Mouse (Mus musculus): ENCODE measurements around the gene Ezh2.
A peak's percentile ranks its signal among the peaks of the same experiment; 100 is the strongest.
"Not testable (repeated sequence)": the region's sequence is repeated elsewhere in the genome, so short reads cannot be mapped to it uniquely, and the experiment has no call there.

Ezh2 gene

DNA sequence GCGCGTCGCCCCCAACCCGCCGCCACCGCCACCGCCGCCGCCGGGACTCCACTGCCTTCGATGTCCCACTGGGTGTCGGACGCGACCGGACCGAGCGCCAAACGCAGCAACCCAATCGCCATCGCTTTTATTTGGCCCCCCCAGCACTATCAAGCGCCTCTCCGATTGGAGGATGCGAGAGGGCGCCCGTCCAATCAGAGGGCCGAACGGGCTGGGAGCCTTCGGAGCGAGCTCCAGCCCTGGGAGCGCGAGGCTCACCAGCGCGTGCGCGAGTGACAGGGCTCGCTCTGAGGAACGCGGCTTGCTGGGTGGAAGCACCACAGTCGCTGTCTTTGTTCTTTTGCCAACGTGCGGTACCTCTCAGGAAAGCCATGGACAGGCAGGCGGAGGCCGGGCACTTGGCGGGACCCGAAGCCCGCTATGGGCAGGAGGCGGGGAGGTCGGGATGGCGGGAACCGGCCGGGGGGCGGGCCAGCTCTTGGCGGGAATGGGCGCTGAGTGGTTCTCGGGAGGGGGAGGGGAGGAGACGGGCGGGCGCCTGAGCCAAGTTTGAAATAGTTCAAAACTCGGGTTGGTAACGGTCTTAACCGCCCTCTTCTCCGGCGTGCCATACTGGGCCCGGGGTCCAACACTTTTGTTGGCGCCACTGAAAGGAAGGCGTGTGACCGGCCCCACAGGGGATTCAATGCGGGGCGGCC is at the start of gene Ezh2:
Gene Ezh2 (minus strand): TSS at position 416 of the 698 bp plus-strand sequence.
- DNase-seq = peak; percentile 96

GRCm38 (mm10) chr6:47636527-47637076 is 41.5 kb upstream of the Ezh2 start:
- DNase-seq = no peak

DNA sequence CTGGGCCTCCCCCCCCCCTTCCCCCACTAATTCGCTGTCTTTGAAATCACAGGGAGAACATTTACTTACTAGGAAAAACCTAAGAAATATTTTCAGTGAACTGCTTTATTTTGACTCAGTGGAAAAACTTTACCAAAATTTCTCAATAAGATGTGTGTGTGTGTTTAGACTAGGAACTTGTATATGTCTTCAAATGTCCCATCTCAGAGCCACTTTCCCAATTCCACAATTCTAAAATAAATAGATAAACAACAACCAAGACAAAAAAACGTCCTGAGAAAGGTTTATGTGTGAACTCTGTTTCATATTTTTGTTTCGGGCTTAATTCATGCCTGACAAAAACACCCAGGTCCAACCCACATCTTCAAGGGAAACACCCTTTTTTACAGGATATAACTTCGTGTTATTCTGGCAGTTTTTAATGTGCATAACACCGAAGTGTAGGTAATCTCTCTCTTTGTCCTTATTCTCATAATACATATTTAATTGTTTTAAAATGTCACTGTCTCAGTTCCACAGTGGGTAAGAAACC is 40.9 kb upstream of the Ezh2 start:
- DNase-seq = no peak

DNA sequence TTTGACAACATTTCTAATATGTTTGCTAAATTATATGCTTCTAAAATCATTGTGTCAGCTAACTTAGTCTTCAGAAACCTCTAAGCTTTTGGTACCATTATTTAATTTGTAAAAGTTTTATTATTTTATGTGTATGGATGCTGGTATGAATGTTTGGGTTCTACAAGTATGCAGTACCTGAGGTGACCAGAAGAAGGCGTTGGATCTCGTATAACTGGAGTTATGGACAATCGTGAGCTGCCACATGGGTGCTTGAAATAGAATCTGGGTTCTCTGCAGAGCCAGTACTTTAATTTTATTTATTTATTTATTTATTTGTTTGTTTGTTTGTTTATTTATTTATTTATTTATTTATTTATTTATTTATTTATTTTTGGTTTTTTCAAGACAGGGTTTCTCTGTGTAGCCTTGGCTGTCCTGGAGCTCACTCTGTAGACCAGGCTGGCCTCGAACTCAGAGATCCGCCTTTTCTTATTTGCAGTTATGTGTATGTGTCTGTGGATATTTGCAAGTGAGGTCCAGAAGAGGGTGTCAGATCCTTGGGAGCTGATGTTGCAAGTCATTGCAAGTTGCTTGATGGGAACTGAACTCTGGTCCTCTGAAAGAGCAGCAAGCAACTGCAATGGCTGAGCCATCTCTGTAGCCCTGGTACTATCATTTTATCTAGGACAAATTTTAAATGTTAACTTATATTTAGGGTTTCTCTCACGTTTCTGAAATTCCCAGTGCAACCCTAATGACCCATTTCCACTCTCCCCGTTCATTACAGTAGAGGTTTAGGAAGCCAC is 40.3 kb upstream of the Ezh2 start:
- no peak for DNase-seq

DNA sequence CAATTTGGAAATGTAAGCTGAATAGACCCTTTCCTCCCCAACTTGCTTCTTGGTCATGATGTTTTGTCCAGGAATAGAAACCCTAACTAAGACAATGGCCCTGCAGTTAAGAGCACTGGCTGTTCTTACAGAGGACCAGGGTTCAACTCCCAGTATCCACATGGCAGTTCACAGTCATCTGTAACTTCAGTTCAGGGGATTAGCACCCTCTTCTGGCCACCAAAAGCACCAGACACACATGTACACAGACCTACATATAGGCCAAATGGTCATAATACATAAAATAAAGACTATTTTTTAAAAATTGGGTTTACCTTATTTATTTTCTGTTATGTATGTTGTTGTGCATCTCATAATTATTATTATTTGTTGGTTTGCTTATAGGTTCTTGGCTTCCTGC is 38.3 kb upstream of the Ezh2 start:
- no peak for DNase-seq

- DNase-seq = not testable (repeated sequence)
Observed at GRCm38 (mm10) chr6:47630061-47630460, 34.9 kb upstream of the Ezh2 start.

- no peak for DNase-seq
Observed at GRCm38 (mm10) chr6:47627978-47628377, 32.8 kb upstream of the Ezh2 start.

DNA sequence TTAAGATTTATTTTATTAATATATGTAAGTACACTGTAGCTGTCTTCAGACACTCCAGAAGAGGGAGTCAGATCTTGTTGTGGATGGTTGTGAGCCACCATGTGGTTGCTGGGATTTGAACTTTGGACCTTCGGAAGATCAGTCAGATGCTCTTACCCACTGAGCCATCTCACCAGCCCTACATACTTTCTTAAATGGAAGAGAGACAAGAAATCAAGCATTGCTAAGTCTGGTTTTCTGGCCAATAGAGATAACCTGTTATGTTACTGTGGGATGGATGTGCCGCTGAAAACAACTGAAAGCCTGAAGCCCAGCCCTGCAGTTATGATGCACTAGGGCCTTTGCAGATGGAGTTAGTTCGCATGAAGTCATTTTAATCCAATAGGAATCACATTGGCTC is 31.8 kb upstream of the Ezh2 start:
- not testable (repeated sequence) for DNase-seq

GRCm38 (mm10) chr6:47621039-47621438 is 25.9 kb upstream of the Ezh2 start:
- no peak for DNase-seq

- DNase-seq = not testable (repeated sequence)
Observed at GRCm38 (mm10) chr6:47608306-47608705, 13.2 kb upstream of the Ezh2 start.

DNA sequence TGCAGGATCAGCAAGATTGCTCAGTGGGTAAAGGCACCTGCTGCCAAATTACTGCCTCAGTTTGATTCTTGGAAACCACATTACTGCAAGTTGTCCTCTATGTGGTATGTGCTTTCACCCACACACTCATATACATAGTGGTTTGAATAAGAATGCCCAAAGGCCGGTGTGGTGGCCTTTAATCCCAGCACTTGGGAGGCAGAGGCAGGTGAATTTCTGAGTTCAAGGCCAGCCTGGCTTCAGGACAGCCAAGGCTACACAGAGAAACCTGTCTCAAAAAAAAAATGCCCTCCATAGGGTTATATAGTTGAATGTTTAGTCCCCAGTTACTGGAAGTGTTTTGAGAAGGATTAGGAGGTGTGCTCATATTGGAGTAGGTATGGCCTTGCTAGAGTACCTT is 6.8 kb upstream of the Ezh2 start:
- DNase-seq = no peak

DNA sequence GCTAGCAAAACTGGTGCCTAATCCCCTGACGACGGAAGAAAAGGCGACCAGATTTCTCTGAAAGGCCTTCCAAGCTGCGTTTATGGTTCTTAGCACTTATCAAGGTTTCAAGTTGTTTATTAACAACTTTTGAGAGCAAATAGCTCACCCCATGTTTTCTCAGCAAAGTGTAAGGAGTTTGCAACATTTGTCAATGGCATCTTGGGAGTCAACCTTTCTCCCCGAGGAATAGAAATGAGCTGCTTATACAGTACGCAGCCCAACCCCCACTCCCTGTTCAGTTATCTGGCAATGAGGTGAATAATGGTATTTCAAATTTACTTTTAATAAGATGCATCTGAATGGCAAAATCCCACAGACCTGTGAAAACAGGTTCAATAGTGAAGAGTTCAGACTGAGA is 555 bp upstream of the Ezh2 start:
- peak in 1 of 2 experiments; percentile 2 for DNase-seq

DNA sequence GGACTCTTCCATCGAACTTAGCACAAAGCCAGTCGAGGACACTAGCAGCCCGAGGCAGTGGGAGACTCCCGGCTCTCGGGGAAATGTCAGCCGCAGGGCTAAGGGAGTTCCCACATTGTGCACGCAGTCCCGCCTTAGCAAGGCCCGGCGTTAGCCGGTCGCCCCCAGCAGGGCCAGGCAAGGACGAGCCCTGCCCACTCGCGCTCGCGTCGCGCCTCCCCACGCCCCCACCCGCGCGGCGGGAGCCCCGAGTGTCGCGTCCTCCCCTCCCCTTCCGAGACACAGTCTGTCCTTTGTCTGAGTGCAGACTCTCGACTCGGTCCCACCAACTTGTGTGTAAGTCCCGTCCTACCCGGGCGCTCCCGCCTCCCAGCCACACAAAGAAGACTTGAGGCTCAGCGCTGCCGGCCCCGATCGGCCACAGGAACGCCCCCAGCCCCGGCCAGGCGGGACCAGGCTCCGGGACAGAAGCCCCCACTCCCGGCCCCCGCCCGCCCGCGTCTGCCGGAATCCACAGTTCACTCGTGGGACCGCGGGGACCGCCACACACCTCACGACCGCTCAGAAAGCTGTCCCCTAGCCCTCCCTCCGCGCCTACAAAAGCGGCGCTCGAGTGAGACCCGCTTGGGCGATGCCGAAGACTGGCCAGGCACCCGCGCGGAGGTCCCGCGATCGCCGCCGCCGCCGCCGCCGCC is 853 bp downstream of the Ezh2 start:
- DNase-seq = peak; percentile 39 to 53

DNA sequence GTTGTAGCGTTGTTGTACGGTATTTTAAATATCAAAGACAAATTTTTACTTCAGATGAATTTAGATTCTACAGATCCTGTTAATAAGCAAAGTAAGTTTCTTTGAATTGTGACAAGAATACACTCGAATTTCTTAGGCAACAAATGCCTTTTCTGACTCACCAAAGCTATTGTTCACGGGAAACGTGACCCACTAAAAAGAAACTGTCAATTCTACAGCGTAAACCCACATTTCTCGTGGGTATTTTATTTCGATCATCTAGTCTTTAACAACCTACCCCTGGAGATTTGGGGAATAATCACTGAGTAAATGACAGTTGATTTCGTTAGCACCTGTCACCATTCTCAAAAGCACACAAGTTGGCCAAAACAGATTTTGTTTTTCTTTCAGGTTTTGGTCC is 1.6 kb downstream of the Ezh2 start:
- no peak for DNase-seq

DNA sequence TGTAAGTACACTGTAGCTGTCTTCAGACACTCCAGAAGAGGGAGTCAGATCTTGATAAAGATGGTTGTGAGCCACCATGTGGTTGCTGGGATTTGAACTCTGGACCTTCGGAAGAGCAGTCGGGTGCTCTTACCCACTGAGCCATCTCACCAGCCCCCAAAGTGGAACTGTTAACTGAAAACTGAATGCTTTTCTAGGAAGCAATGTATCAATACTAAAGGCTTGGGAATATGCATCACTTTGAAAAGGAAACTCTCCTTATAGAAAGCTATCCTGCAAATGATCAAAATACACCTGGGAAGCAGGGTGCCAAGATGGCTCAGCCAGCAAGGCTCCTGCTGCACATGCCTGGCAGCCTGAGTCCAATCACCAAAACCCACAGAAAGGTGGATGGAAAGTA is 7.8 kb downstream of the Ezh2 start:
- DNase-seq = not testable (repeated sequence)

DNA sequence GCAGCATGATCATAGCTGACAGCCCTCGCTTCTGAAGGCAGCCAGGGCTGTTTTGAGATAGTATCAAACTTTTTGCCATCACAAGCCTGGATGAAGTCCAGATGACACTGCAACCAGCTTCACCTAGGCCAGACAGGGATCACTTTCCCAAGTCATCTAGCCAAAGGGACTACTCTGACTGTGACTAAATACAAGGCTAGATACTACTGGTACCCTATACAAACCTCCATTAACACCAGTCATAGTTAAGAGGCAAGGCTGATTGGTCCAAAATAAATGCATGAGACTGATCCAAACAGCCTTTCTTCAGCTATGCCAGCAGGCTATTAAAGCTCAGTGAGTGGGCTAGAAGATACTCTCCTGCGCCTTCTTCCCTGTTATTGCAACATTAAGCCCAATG is 22.3 kb downstream of the Ezh2 start:
- DNase-seq = no peak

- no peak for DNase-seq
Observed at GRCm38 (mm10) chr6:47565326-47566035, 29.7 kb downstream of the Ezh2 start.

DNA sequence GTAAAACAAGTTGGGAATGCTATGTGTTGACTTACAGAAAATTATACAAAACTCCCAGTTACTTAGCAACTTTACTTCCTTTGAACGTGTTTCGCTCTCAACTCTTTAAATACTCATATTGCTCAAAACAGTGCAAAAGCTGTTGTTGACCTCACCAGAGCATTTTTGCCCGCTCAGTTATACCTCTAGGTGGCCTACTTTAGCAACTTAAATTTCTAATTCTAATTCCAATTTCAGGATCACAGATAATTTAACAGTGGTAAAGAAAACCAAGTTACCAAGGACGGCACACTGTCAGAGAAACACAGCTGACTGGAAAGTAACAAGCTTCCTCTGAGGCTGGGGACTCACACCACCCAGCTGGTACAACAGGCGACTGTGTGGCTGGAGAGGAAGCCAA is 33.7 kb downstream of the Ezh2 start:
- peak; percentile 1 for DNase-seq

- no peak for DNase-seq
Observed at GRCm38 (mm10) chr6:47560846-47561245, 34.3 kb downstream of the Ezh2 start.

DNA sequence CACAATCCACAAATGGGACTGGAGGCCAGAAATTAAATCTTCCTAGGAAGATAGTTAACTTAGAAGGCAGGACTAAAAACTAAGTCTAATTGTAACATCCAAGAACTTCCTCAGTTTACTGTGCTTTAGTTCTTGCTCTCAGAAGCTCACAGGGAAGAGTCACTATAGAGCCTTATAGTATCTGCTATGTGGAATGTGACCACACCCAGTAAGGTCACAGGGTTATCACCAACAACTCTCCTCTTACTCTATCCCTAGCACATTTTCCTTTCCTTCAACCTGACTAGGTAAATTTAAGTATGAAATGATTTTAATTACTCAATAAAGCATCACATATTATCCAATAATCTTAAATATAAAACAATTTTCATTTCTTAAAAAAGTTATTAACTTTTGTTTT is 34.7 kb downstream of the Ezh2 start:
- no peak for DNase-seq

- DNase-seq = peak; percentile 8 to 10
Observed at GRCm38 (mm10) chr6:47559287-47559686, 35.9 kb downstream of the Ezh2 start.

GRCm38 (mm10) chr6:47552280-47552679 is 42.9 kb downstream of the Ezh2 start:
- no peak for DNase-seq

DNA sequence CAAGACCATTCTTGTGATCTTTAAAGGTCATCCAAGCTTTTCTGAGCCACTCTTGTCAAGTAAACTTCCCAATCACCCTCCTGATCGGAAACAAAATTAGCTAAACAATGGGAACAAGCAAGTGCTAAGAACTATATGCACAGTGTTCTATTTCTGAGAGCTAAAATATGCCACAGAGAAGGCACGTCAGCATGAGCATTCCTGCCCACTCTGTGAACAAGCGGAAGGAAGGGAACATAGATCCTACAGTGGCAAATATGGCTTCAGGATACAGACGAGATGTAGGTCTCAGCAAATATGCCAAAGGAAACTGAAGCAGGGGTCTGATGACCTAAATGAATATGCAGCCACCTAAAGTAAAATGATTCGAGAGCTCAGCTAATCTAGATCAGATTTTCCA is 59.8 kb downstream of the Ezh2 start:
- no peak for DNase-seq
